Mouse (Mus musculus): ENCODE data around the gene Rabgap1l.
"Not testable (repeated sequence)": the region's sequence is repeated elsewhere in the genome, so short reads cannot be mapped to it uniquely, and the experiment has no call there.

The Rabgap1l gene

GRCm38 (mm10) chr1:160507766-160508165 is 285.2 kb downstream of the Rabgap1l start:
- no peak for ATAC-seq (ENCODE audit: low TSS enrichment)

GRCm38 (mm10) chr1:160496906-160497577 is 296.0 kb downstream of the Rabgap1l start:
- ATAC-seq (ENCODE audit: low TSS enrichment): no peak

- ATAC-seq (ENCODE audit: low TSS enrichment): no peak
Observed at GRCm38 (mm10) chr1:160485731-160486130, 307.3 kb downstream of the Rabgap1l start.

- no peak for ATAC-seq (ENCODE audit: low TSS enrichment)
Observed at GRCm38 (mm10) chr1:160485028-160485427, 308.0 kb downstream of the Rabgap1l start.

- ATAC-seq (ENCODE audit: low TSS enrichment): peak; percentile 74
Observed at GRCm38 (mm10) chr1:160481643-160482042, 311.4 kb downstream of the Rabgap1l start.

GRCm38 (mm10) chr1:160467443-160467842 is 325.6 kb downstream of the Rabgap1l start:
- no peak for ATAC-seq (ENCODE audit: low TSS enrichment)

GRCm38 (mm10) chr1:160465186-160465585 is 327.8 kb downstream of the Rabgap1l start:
- peak; percentile 98 for ATAC-seq (ENCODE audit: low TSS enrichment)

- ATAC-seq (ENCODE audit: low TSS enrichment): no peak
Observed at GRCm38 (mm10) chr1:160464148-160464547, 328.9 kb downstream of the Rabgap1l start.

GRCm38 (mm10) chr1:160460346-160460745 is 332.7 kb downstream of the Rabgap1l start:
- ATAC-seq (ENCODE audit: low TSS enrichment): no peak

GRCm38 (mm10) chr1:160451663-160452062 is 341.3 kb downstream of the Rabgap1l start:
- ATAC-seq (ENCODE audit: low TSS enrichment): no peak

GRCm38 (mm10) chr1:160448681-160449080 is 344.3 kb downstream of the Rabgap1l start:
- no peak for ATAC-seq (ENCODE audit: low TSS enrichment)

GRCm38 (mm10) chr1:160446823-160447222 is 346.2 kb downstream of the Rabgap1l start:
- ATAC-seq (ENCODE audit: low TSS enrichment): no peak

- no peak for ATAC-seq (ENCODE audit: low TSS enrichment)
Observed at GRCm38 (mm10) chr1:160443506-160443905, 349.5 kb downstream of the Rabgap1l start.

- ATAC-seq (ENCODE audit: low TSS enrichment): no peak
Observed at GRCm38 (mm10) chr1:160441679-160442078, 351.3 kb downstream of the Rabgap1l start.

GRCm38 (mm10) chr1:160441161-160441560 is 351.9 kb downstream of the Rabgap1l start:
- no peak for ATAC-seq (ENCODE audit: low TSS enrichment)

- ATAC-seq (ENCODE audit: low TSS enrichment): no peak
Observed at GRCm38 (mm10) chr1:160438820-160439219, 354.2 kb downstream of the Rabgap1l start.

- ATAC-seq (ENCODE audit: low TSS enrichment): no peak
Observed at GRCm38 (mm10) chr1:160417196-160417854, 375.7 kb downstream of the Rabgap1l start.

GRCm38 (mm10) chr1:160410822-160411221 is 382.2 kb downstream of the Rabgap1l start:
- peak; percentile 41; the same call in 1 of the 2 replicates for ATAC-seq (ENCODE audit: low TSS enrichment)

GRCm38 (mm10) chr1:160409689-160410088 is 383.3 kb downstream of the Rabgap1l start:
- ATAC-seq (ENCODE audit: low TSS enrichment): not testable (repeated sequence)

- ATAC-seq (ENCODE audit: low TSS enrichment): no peak
Observed at GRCm38 (mm10) chr1:160409123-160409522, 383.9 kb downstream of the Rabgap1l start.

- ATAC-seq (ENCODE audit: low TSS enrichment): no peak
Observed at GRCm38 (mm10) chr1:160408302-160408897, 384.6 kb downstream of the Rabgap1l start.

- ATAC-seq (ENCODE audit: low TSS enrichment): no peak
Observed at GRCm38 (mm10) chr1:160399428-160399827, 393.6 kb downstream of the Rabgap1l start.

- ATAC-seq (ENCODE audit: low TSS enrichment): no peak
Observed at GRCm38 (mm10) chr1:160397037-160397436, 396.0 kb downstream of the Rabgap1l start.
